Mouse (Mus musculus): ENCODE measurements around the gene Tgfbr3.

DNA sequence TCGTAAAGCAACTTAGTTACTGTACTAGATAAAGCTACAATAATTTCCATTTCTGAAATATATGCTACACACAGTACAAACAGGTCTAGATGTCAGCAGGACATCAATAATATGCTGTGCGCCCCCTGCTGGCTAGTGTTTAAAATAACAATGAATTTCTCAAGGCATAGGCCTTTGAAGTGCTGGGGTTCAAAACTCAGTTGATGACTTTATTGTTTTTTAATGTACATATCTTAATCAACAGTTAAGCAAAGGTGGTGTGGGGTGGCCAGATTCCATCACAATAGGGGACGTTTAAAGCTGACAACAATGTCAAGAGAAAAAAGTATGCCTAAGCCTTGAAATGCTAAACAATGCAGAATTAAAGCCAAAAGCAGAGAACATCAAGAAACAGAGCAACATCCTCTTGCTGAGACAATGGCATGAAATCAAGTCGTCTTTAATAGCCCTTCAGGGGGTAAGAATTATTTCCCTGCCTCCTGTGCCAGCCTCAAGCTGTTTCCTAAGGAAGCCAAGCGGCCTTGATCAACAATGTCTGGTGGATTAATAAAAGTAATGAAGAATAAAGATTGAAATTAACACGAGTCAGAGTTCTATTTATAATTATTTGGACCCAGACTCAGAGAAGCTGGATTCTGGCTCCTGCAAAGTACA, 2.0 kb downstream of the Tgfbr3 start:
- TF ChIP-seq MAX (IDR thresholded peaks at IDR 0.05; ENCODE audit: low read depth) (no peak), POLR2A (IDR thresholded peaks at IDR 0.05; ENCODE audit: insufficient read length, low read depth) (no peak), TCF12 (IDR thresholded peaks at IDR 0.05; ENCODE audit: insufficient read depth, poor library complexity, severe bottlenecking) (no peak), POLR2AphosphoS2 (IDR thresholded peaks at IDR 0.05; ENCODE audit: insufficient read length, low read depth) (no peak), USF1 (IDR thresholded peaks at IDR 0.05; ENCODE audit: low read depth) (no peak), CEBPB (IDR thresholded peaks at IDR 0.05; ENCODE audit: insufficient read depth, poor library complexity, severe bottlenecking) (no peak), MYOG (IDR thresholded peaks at IDR 0.05; ENCODE audit: control insufficient read depth in 1 of 3, insufficient read depth in 1 of 3, insufficient read length in 2 of 3, low read depth in 2 of 3) (no peak)

Data from myocyte (in vitro differentiated cells).